Mouse (Mus musculus) liver, adult 2 months (tissue): ENCODE data around the gene Meis1.

Experiments
- CTCF ChIP-seq: fragments of 200-500 bp; IDR thresholded peaks from 2 replicates; pipeline ENCODE4 v1.5.1; 2011; ENCODE audit warnings: low read depth, low read length, control low read depth
- POLR2A ChIP-seq: fragments of 200-500 bp; IDR thresholded peaks from 2 replicates; pipeline ENCODE4 v1.6.1; 2011; ENCODE audit warnings: low read length, control low read depth; ENCODE audit not compliant: insufficient read depth; ENCODE audit errors: extremely low read depth

DNA sequence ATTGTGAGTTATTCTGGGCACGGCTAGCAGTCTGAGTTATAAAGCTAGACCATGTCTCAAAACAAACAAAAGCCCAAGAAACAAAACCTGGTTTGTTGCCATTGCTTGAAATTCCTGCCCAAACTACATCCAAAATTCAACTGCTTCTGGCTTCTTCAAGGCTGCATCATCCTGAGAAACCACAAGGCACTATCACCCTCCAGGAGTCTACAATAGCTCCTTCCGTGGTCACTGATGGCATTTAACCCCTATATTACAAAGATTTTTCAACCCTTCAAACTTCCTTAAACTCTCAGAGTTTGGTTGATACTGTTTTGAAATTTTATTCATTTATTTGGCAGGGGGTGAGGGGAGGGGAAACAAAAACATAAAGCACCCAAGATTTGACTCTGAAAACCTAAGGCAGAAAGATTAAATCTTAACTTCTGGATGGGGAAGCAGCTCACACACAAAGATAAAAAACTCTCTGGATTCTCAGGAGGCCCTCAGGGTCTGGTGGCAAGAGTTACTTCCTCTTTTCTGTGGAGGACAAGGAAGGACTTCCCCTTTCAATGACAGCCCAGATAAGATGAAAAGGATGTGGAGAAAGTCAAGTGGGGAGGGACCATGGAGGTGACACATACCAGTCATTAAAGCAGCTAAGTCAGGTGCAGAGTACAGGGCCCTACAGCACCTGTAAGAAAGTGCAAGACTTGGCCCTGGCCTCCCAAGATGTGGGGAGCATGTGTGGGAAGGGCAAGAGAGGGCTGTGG, 94.0 kb downstream of the Meis1 start:
- TF ChIP-seq CTCF, result no peak
- no peak for TF ChIP-seq POLR2A
